Comparison of ENCODE assay signal across 19 mouse cellular contexts in the genomic region with DNA sequence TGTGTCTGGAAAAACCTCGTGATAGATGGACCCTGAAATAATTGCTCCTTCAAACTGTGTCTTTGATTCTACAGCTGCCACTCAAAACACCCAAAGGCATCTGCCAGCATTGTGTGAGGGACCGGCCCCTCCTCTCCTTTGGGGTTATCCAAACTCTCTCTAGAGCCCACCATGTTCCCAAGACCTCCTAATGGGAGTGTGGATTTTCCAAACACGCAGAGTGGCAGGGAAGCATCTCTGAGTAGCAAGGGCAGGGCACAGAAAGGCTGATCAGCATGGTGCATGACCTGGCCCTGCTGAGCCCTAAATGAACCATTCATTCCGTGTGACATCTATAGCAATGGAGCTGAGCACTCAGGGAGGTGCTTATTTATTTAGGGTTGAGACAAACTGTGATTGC.
A peak's percentile ranks its signal among the peaks of the same experiment; 100 is the strongest.
DNase-seq lines count a peak whose midpoint lies in the region; ATAC-seq and TF ChIP-seq lines count a peak whose summit lies in the region.
"Had no signal": no experiment of that assay in that cellular context is flagged by ENCODE, and none has a peak within 500 bp of the region (broad histone marks: within the 10 kb centered on the region; RNA-seq: fewer than 3 reads in every experiment).

No protein-coding gene starts in this region.

- 0 out of 2 replicates have a peak, but pooled peaks cover 3% of the 10 kb centered on the region for H3K27me3 ChIP-seq in midbrain, embryonic 12.5 days
- H3K27me3 ChIP-seq in midbrain, embryonic 15.5 days (replicated peaks), result no peaks in the 10 kb centered on the region
- H3K27me3 ChIP-seq in embryonic facial prominence, embryonic 14.5 days (replicated peaks; ENCODE audit: control insufficient read depth, insufficient read depth, low read length), result no peaks in the 10 kb centered on the region
- no peaks in the 10 kb centered on the region for H3K27me3 ChIP-seq in hindbrain, embryonic 15.5 days
- H3K27me3 ChIP-seq in cerebellum, adult 2 months (ENCODE audit: control insufficient read depth, insufficient read depth, low read length), result no peaks in the 10 kb centered on the region
- H3K27me3 ChIP-seq: heart, embryonic 13.5 days had no signal

- 6% methylated on average over 4 of the region's 4 CpGs for WGBS in midbrain, embryonic 12.5 days
- WGBS in midbrain, embryonic 15.5 days, result 4% methylated on average over 4 of the region's 4 CpGs
- 15% methylated on average over 4 of the region's 4 CpGs for WGBS in embryonic facial prominence, embryonic 14.5 days
- 3% methylated on average over 4 of the region's 4 CpGs for WGBS in hindbrain, embryonic 15.5 days
- 21% methylated on average over 4 of the region's 4 CpGs for WGBS in lung, adult 2 months
- 3% methylated on average over 4 of the region's 4 CpGs for WGBS in cerebellum, adult 2 months

- TF ChIP-seq POLR2A in lung, adult 2 months (IDR thresholded peaks at IDR 0.05; ENCODE audit: borderline replicate concordance, extremely low read depth, low read depth, low read length), result no peak
- TF ChIP-seq POLR2A in cerebellum, adult 2 months (IDR thresholded peaks at IDR 0.05; ENCODE audit: borderline replicate concordance, insufficient read depth, low read length), result no peak

- peak; percentile 94 for ATAC-seq in midbrain, embryonic 12.5 days (ENCODE audit: low FRiP score, low read depth)
- no peak for ATAC-seq in midbrain, embryonic 15.5 days (replicated peaks)
- no peak for ATAC-seq in embryonic facial prominence, embryonic 14.5 days (ENCODE audit: low read depth)
- ATAC-seq in hindbrain, embryonic 15.5 days (ENCODE audit: low FRiP score, low read depth), result peak; percentile 45; the same call in 1 of the 2 replicates

- H3K27ac ChIP-seq in midbrain, embryonic 12.5 days (replicated peaks), result 0 out of 2 replicates have a peak overlapping the region, but pooled peaks have one; percentile 8
- no peak overlapping the region for H3K27ac ChIP-seq in midbrain, embryonic 15.5 days
- no peak overlapping the region for H3K27ac ChIP-seq in embryonic facial prominence, embryonic 14.5 days (replicated peaks; ENCODE audit: low read depth, low read length)
- H3K27ac ChIP-seq in hindbrain, embryonic 15.5 days (replicated peaks), result no peak overlapping the region
- no peak overlapping the region for H3K27ac ChIP-seq in cerebellum, adult 2 months (ENCODE audit: insufficient read depth, low read length)
- H3K27ac ChIP-seq: heart, embryonic 13.5 days had no signal

- TF ChIP-seq CTCF in lung, adult 2 months (IDR thresholded peaks at IDR 0.05; ENCODE audit: insufficient read depth, low read length), result no peak
- no peak for TF ChIP-seq CTCF in cerebellum, adult 2 months (IDR thresholded peaks at IDR 0.05; ENCODE audit: borderline replicate concordance, insufficient read depth, low read depth, low read length)

- peaks cover 7% of the 10 kb centered on the region; the same call in 1 of the 2 replicates for H3K4me1 ChIP-seq in midbrain, embryonic 12.5 days
- H3K4me1 ChIP-seq in midbrain, embryonic 15.5 days, result peaks cover 3% of the 10 kb centered on the region; the same call in 1 of the 2 replicates
- H3K4me1 ChIP-seq in embryonic facial prominence, embryonic 14.5 days (ENCODE audit: control insufficient read depth, insufficient read depth, low read length), result no peaks in the 10 kb centered on the region
- no peaks in the 10 kb centered on the region for H3K4me1 ChIP-seq in hindbrain, embryonic 15.5 days (replicated peaks)
- no peaks in the 10 kb centered on the region for H3K4me1 ChIP-seq in lung, adult 2 months (ENCODE audit: control insufficient read depth, insufficient read depth, low read length)
- H3K4me1 ChIP-seq in cerebellum, adult 2 months (ENCODE audit: control insufficient read depth, insufficient read depth, low read length), result no peaks in the 10 kb centered on the region
- H3K4me1 ChIP-seq: heart, embryonic 13.5 days had no signal

- no peaks in the 10 kb centered on the region for H3K36me3 ChIP-seq in midbrain, embryonic 12.5 days
- no peaks in the 10 kb centered on the region for H3K36me3 ChIP-seq in midbrain, embryonic 15.5 days (replicated peaks)
- no peaks in the 10 kb centered on the region for H3K36me3 ChIP-seq in embryonic facial prominence, embryonic 14.5 days (ENCODE audit: control insufficient read depth, insufficient read depth, low read length)
- no peaks in the 10 kb centered on the region for H3K36me3 ChIP-seq in hindbrain, embryonic 15.5 days
- H3K36me3 ChIP-seq: heart, embryonic 13.5 days had no signal

- no peak overlapping the region for H3K4me3 ChIP-seq in midbrain, embryonic 12.5 days
- H3K4me3 ChIP-seq in midbrain, embryonic 15.5 days, result no peak overlapping the region
- no peak overlapping the region for H3K4me3 ChIP-seq in embryonic facial prominence, embryonic 14.5 days (ENCODE audit: low read depth, low read length)
- no peak overlapping the region for H3K4me3 ChIP-seq in hindbrain, embryonic 15.5 days
- no peak overlapping the region for H3K4me3 ChIP-seq in lung, adult 2 months (replicated peaks; ENCODE audit: extremely low read depth, low read depth, low read length)
- no peak overlapping the region for H3K4me3 ChIP-seq in cerebellum, adult 2 months (replicated peaks; ENCODE audit: insufficient read depth, low read depth, low read length)
- H3K4me3 ChIP-seq: heart, embryonic 13.5 days; myocyte had no signal

- peak; percentile 9 for DNase-seq in embryonic facial prominence, embryonic 14.5 days (ENCODE audit: low spot score)
- no peak for DNase-seq in heart, adult 8-10 months (ENCODE audit: low spot score)
- DNase-seq in lung, adult 2 months, result no peak
- no peak for DNase-seq in cerebellum, adult 2 months
- DNase-seq: adrenal gland, postnatal 14 days; cerebellum, postnatal 25 days; gastrocnemius, postnatal 36 days; heart, postnatal 4 days; kidney, adult 11 months; kidney, postnatal 14 days; liver; lung, adult 18-20 months; lung, postnatal 4 days; thymus, adult 2 months had no signal

- H3K9ac ChIP-seq in midbrain, embryonic 12.5 days (replicated peaks), result no peak overlapping the region
- no peak overlapping the region for H3K9ac ChIP-seq in midbrain, embryonic 15.5 days
- no peak overlapping the region for H3K9ac ChIP-seq in embryonic facial prominence, embryonic 14.5 days (ENCODE audit: low read depth, low read length)
- no peak overlapping the region for H3K9ac ChIP-seq in hindbrain, embryonic 15.5 days
- H3K9ac ChIP-seq: heart, embryonic 13.5 days had no signal

- H3K9me3 ChIP-seq in midbrain, embryonic 12.5 days, result no peaks in the 10 kb centered on the region
- no peaks in the 10 kb centered on the region for H3K9me3 ChIP-seq in midbrain, embryonic 15.5 days
- H3K9me3 ChIP-seq in embryonic facial prominence, embryonic 14.5 days (ENCODE audit: control insufficient read depth, low read length), result no peaks in the 10 kb centered on the region
- H3K9me3 ChIP-seq in hindbrain, embryonic 15.5 days, result no peaks in the 10 kb centered on the region
- H3K9me3 ChIP-seq: heart, embryonic 13.5 days had no signal

- H3K4me2 ChIP-seq in midbrain, embryonic 12.5 days (replicated peaks), result no peak overlapping the region
- H3K4me2 ChIP-seq in midbrain, embryonic 15.5 days, result no peak overlapping the region
- H3K4me2 ChIP-seq in embryonic facial prominence, embryonic 14.5 days (ENCODE audit: low read depth, low read length), result no peak overlapping the region
- H3K4me2 ChIP-seq in hindbrain, embryonic 15.5 days, result no peak overlapping the region
- H3K4me2 ChIP-seq: heart, embryonic 13.5 days had no signal

Comparison
In these comparisons a context has a peak if more than half of its experiments do, and no peak if none do; other contexts are left out.
1. ATAC-seq: peak in midbrain, embryonic 12.5 days (single experiment) and hindbrain, embryonic 15.5 days (single experiment); none in midbrain, embryonic 15.5 days (single experiment) and embryonic facial prominence, embryonic 14.5 days (single experiment).